Mouse (Mus musculus) ZHBTc4 (cell line): ENCODE measurements around the gene Myt1l.

Experiments used
- DNase-seq: peaks from one replicate; pipeline ENCODE4 v3.0.0-alpha.2; 2011; ENCODE audit warnings: low read depth, low spot score

The Myt1l gene

DNA sequence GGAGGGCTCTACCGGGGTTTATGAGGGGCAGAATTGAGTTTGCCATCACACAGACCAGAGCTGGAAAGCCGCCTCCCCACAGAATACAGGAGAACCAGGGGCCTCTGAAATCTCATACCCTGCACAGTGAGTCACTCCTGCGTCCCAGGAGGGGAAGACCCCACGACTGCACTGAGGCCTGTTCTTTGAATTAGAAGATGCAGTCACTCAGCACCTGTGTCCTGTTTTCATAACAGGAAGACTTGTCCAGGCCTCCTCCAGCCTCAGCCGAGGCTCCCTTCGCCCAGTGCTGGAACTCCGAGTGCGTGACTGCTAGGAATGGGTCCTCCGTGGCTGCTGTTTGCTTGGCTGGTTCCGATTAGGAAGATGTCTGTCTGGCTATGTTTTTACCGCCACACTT, 425.8 kb downstream of the Myt1l start:
- DNase-seq = peak; percentile 9

DNA sequence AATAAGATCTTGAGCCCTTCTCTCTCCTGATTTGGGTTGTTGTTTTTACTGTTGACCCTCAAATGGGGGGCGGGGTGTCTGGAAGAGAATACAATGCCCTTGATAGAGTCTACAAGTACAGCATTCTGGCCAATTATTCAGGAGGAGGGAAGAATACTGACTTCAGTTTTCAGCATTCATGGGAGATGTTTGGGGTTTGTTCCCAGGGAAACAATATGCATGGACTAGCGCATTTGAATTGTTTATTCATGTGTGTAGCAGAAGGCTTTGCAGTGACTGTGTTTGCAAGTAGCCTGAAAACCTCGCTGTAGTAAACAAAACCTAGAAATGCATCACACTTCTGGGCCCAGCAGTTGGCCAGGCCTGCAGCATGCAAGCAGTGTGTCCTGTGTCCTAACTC, 426.3 kb downstream of the Myt1l start:
- peak; percentile 16 for DNase-seq

DNA sequence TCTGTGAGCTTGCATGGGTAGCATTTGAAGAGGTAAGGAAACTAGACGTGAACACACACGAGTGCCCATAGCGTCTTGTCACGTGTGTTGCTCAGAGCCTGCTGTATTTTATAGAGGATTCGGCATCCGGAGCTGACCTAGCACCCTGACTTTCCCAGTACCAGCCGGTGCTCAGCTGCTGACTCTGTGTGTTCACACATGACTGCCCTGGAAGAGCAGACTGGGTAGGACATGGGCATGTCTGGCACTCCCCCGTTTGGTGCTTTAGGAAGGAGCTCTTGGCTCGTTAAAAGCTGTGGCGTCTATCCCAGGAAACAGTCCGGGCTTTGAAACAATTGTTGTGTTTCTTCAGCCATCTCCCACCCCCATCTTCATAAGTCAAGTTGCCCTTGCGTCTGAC, 428.8 kb downstream of the Myt1l start:
- DNase-seq = no peak

DNA sequence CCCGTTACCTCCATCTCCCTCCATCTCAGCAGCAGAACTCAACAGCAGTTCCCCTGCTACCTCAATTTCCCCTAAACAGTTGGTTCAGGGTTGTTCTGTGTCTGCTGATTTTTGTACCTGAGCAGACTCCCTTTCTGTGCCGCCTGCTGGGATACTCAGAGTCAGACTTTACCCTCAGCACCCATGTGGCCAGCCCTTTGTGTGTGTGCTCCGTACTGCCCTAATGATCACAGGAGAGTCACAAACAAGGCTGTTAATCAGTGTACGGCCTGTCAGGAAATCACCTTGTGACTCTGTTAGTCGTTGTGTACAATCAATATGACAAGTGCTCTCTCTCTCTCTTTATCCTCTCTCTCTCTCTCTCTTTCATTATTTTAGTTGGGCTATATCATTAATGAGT, 430.5 kb downstream of the Myt1l start:
- DNase-seq = no peak

DNA sequence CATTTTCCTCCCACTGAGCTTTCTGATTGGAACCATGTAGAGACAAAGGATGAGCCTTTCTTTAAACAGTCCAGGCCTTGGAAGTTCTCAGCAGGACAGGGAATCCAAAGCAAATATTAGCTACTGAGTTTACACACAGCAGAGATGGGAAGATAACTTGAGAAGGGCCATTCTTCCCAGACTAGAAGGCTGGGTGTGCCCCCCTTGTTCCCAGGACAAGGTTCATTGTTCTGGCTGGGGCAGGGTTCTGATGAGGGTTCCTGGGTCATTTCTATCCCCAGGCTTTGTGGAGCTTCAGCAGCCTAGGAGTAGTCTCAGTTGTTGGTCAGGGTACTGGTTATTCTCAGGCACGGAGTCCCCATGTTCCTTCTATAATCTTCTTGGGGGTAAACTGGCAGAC, 432.9 kb downstream of the Myt1l start:
- DNase-seq = peak; percentile 5

DNA sequence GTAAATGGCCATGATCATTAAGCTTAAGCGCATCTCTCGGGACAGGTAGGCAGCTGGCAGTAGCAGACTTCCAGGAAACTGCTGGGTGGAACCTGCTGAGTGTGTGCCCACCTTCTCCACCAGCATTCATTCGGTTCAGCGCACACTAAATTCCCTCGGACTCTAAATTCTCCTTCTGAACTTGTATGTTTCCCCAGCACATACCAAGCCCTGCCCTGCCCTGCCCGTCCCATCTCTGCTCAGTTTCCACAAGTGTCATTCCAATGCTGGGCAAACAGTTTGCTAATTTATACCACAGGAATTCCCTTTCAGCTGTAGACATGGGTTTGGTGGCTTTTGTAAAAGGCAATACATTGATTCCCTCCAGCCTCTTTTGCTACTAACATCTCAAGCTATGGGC, 436.8 kb downstream of the Myt1l start:
- no peak for DNase-seq

DNA sequence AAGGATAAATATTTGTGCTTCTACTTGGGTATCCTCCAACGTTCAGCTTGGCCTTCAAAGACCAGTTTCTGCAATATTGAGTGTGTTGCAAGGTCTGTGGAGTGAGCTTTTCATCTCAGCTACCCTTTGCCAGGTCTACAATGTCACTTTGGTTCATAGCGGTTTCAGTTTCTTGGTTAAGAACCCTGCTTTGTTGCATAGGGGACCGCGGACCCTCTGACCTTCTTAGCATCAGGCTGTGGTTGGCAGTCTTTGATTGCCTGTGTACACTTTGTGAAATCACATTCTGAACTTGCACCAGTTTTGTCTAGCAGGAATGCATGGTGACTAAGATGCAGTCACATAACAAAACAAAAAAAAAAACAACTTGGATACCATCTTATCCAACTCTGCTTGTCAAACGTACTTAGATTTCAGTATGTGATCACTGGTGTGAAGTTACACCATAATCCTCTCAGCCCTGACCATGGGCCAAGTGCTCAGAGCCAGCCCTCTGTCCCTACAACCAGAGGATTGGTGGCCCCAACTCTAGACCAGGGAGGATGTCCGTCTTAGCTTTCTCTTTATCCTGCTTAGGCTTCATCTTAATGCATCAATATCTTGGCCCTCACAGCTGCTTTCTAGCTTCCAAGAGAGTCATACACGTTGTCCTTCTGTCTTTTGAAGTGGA, 443.7 kb downstream of the Myt1l start:
- DNase-seq = no peak

DNA sequence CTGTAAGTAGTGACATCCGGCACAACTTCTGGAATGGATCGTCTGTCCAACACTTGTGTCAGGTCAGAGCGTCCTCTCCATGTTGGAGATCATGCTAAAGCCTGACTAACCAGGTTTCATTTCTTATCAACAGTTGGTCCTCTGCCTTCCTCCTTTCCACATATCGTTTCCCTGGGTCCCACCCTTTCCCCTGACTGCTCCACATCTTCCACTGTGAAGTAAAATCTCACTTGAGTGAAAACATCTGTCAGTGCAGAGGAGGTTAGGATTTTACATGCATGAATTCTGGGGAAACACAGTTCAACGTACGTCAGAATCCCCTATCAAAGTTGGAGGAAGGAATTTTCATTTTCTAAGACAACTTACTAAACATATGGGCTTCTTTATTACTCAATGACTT, 444.3 kb downstream of the Myt1l start:
- no peak for DNase-seq
